Mouse (Mus musculus): ENCODE results near the gene Vmn2r45. TPM values are rescaled to one million over a fixed set of nuclear protein-coding genes. Genes with fewer than 3 reads are reported as not detected.
"Not testable (repeated sequence)": the region's sequence is repeated elsewhere in the genome, so short reads cannot be mapped to it uniquely, and the experiment has no call there.

Gene Vmn2r45
- not detected in 2 replicates for total RNA-seq (2021)
- long read RNA-seq, experiment 1 = 0 reads
- long read RNA-seq, experiment 2 = 0 reads

DNA sequence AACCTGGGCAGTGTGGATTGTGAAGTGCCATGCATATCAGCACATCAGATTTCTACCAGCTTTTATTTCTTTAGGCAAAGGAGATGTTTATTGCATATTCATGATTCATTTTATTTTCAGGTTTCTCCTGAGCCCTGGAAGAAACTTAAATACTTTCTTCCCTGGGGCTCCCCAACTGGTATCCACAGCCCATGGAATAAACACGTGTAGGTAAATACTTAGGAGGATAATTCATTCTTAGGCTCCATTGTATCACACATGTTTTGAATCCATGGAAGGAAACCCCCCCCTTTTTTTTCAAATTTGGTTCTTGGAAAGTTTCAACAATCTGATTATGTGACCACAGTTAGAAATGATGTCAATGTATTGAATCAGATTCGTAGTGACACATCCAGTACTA is at the start of gene Vmn2r45:
Vmn2r45 (minus strand) TSS at position 101 of the 400 bp plus-strand sequence.
- DNase-seq = not testable (repeated sequence)

Other genes starting within 250 kb of the Vmn2r45 start
- not detected in 2 replicates for gene Vmn2r43, start 228.5 kb downstream of the Vmn2r45 start, total RNA-seq (2021)
- gene Vmn2r44, start 105.7 kb downstream of the Vmn2r45 start, total RNA-seq (2021) = not detected in 2 replicates